Mouse (Mus musculus) hindbrain, embryonic 15.5 days (tissue): ENCODE measurements around the gene Rfwd3. TPM values are rescaled to one million over a fixed set of nuclear protein-coding genes. Genes with fewer than 3 reads are reported as not detected.
"Not testable (repeated sequence)": the region's sequence is repeated elsewhere in the genome, so short reads cannot be mapped to it uniquely, and the experiment has no call there.

ENCODE experiments used
- ATAC-seq: fragments of 200-750 bp; cut with Nextera tagmentation; 2 replicates; pipeline ENCODE4 v1.8.0; 2017; ENCODE audit warnings: low read depth, moderate number of reproducible peaks, moderate TSS enrichment; ENCODE audit not compliant: low FRiP score
- H3K27ac ChIP-seq: fragments of 300-500 bp; sonication (generic); replicated peaks from 2 replicates; pipeline ENCODE4 v1.5.1; 2015; ENCODE audit warnings: mild to moderate bottlenecking, inconsistent platforms
- H3K27me3 ChIP-seq: fragments of 300-500 bp; sonication (generic); 2 replicates; pipeline ENCODE4 v1.6.1; 2015; ENCODE audit warnings: control low read depth, inconsistent platforms
- H3K36me3 ChIP-seq: fragments of 300-500 bp; sonication (generic); 2 replicates; pipeline ENCODE4 v1.6.1; 2015; ENCODE audit warnings: control low read depth, inconsistent platforms
- H3K4me1 ChIP-seq: fragments of 300-500 bp; sonication (generic); replicated peaks from 2 replicates; pipeline ENCODE4 v1.6.1; 2015; ENCODE audit warnings: control low read depth, inconsistent platforms
- H3K4me2 ChIP-seq: fragments of 300-500 bp; sonication (generic); 2 replicates; pipeline ENCODE4 v1.6.1; 2015; ENCODE audit warnings: moderate library complexity, mild to moderate bottlenecking, inconsistent platforms
- H3K4me3 ChIP-seq: fragments of 300-500 bp; sonication (generic); 2 replicates; pipeline ENCODE4 v1.5.1; 2015; ENCODE audit warnings: mild to moderate bottlenecking, inconsistent platforms
- H3K9ac ChIP-seq: fragments of 300-500 bp; sonication (generic); 2 replicates; pipeline ENCODE4 v1.6.1; 2015; ENCODE audit warnings: inconsistent platforms
- H3K9me3 ChIP-seq: fragments of 300-500 bp; sonication (generic); 2 replicates; pipeline ENCODE4 v1.6.1; 2016; ENCODE audit warnings: control low read depth, inconsistent platforms
- WGBS: fragments of 180-500 bp; shearing (Covaris S2); methylation state at CpG from one replicate; pipeline ENCODE4 v1.1.7; 2015; 5-methylcytosine and 5-hydroxymethylcytosine counted together
- polyA plus RNA-seq: library from polyadenylated mRNA; unstranded; fragments of >200 nt; fragmentation: Nextera tagmentation; extraction: Ambion mirVana; gene quantifications from 2 replicates; pipeline ENCODE4 v1.2.1, GENCODE M21; 2015

Gene Rfwd3
- polyA plus RNA-seq, 1 experiment from 2014 or later, result 23.7 TPM

- H3K4me2 ChIP-seq, result no peak overlapping the region
- H3K27ac ChIP-seq, result no peak overlapping the region
- no peak overlapping the region for H3K9ac ChIP-seq
- WGBS, result 69% methylated on average over 2 of the region's 2 CpGs
- H3K4me1 ChIP-seq, result no peaks in the 10 kb centered on the region
- H3K36me3 ChIP-seq, result peaks cover 5% of the 10 kb centered on the region; the same call in 1 of the 2 replicates
- no peak overlapping the region for H3K4me3 ChIP-seq
- no peak for ATAC-seq
- no peaks in the 10 kb centered on the region for H3K27me3 ChIP-seq
- H3K9me3 ChIP-seq, result no peaks in the 10 kb centered on the region
Observed at GRCm38 (mm10) chr8:111268277-111268676, 31.7 kb downstream of the Rfwd3 start.

- H3K4me1 ChIP-seq, H3K36me3 ChIP-seq, H3K4me3 ChIP-seq, H3K27ac ChIP-seq, H3K9ac ChIP-seq, H3K4me2 ChIP-seq, H3K27me3 ChIP-seq, ATAC-seq, H3K9me3 ChIP-seq: not testable (repeated sequence)
- WGBS, result 76% methylated on average over 7 of the region's 7 CpGs
Observed at GRCm38 (mm10) chr8:111266161-111266560, 33.9 kb downstream of the Rfwd3 start.

GRCm38 (mm10) chr8:111264693-111265220 is 35.3 kb downstream of the Rfwd3 start:
- H3K27me3 ChIP-seq, result no peaks in the 10 kb centered on the region

GRCm38 (mm10) chr8:111261981-111262381 is 38.0 kb downstream of the Rfwd3 start:
- peaks cover 9% of the 10 kb centered on the region for H3K4me1 ChIP-seq
- H3K9me3 ChIP-seq, result no peaks in the 10 kb centered on the region
- H3K27me3 ChIP-seq, result no peaks in the 10 kb centered on the region
- H3K4me2 ChIP-seq, result no peak overlapping the region
- H3K4me3 ChIP-seq, result no peak overlapping the region
- WGBS, result 81% methylated on average over 4 of the region's 4 CpGs
- no peak overlapping the region for H3K9ac ChIP-seq
- no peak for ATAC-seq
- H3K36me3 ChIP-seq, result no peaks in the 10 kb centered on the region
- no peak overlapping the region for H3K27ac ChIP-seq

More at GRCm38 (mm10) chr8:111264693-111265220, 35.3 kb downstream of the Rfwd3 start:
- Histone ChIP-seq H3K4me2 (no peak overlapping the region), H3K4me3 (no peak overlapping the region), H3K9me3 (no peaks in the 10 kb centered on the region), H3K27ac (no peak overlapping the region), H3K9ac (no peak overlapping the region), H3K36me3 (no peaks in the 10 kb centered on the region), H3K4me1 (no peaks in the 10 kb centered on the region; the same call in 1 of the 2 replicates)
- no peak for ATAC-seq
- 73% methylated on average over 2 of the region's 2 CpGs for WGBS

- H3K4me1 ChIP-seq, result peaks cover 13% of the 10 kb centered on the region
- no peak overlapping the region for H3K27ac ChIP-seq
- no peak overlapping the region for H3K9ac ChIP-seq
- H3K36me3 ChIP-seq, result no peaks in the 10 kb centered on the region
- no peak overlapping the region for H3K4me3 ChIP-seq
- no peaks in the 10 kb centered on the region for H3K27me3 ChIP-seq
- H3K9me3 ChIP-seq, result no peaks in the 10 kb centered on the region
- 98% methylated on average over 5 of the region's 5 CpGs for WGBS
- no peak for ATAC-seq
- no peak overlapping the region for H3K4me2 ChIP-seq
Observed at GRCm38 (mm10) chr8:111260251-111260650, 39.8 kb downstream of the Rfwd3 start.

- Histone ChIP-seq H3K36me3 (no peaks in the 10 kb centered on the region), H3K27ac (peak overlapping the region; percentile 95), H3K4me2 (peak overlapping the region; percentile 62), H3K4me3 (peak overlapping the region; percentile 79), H3K4me1 (peaks cover 13% of the 10 kb centered on the region), H3K9me3 (no peaks in the 10 kb centered on the region), H3K27me3 (no peaks in the 10 kb centered on the region), H3K9ac (peak overlapping the region; percentile 89)
- 11% methylated on average over 13 of the region's 13 CpGs for WGBS
- ATAC-seq, result no peak; the same call in 1 of the 2 replicates
Observed at GRCm38 (mm10) chr8:111259408-111259741, 40.6 kb downstream of the Rfwd3 start.

GRCm38 (mm10) chr8:111258631-111259407 is 41.2 kb downstream of the Rfwd3 start, which contains the start of gene Glg1:
Gene Glg1 (minus strand): TSS chr8:111259216.
- H3K4me3 ChIP-seq, result peak within 1 kb of the TSS; percentile 79
- H3K4me2 ChIP-seq, result peak within 1 kb of the TSS; percentile 62
- H3K27ac ChIP-seq, result peak within 1 kb of the TSS; percentile 95
- H3K9me3 ChIP-seq, result no peaks in the 10 kb centered on the region
- peak within 1 kb of the TSS; percentile 89 for H3K9ac ChIP-seq
- H3K4me1 ChIP-seq, result peaks cover 13% of the 10 kb centered on the region
- WGBS, result under 1% methylated on average over 66 of the region's 76 CpGs
- H3K27me3 ChIP-seq, result no peaks in the 10 kb centered on the region
- peak; percentile 93 for ATAC-seq
- H3K36me3 ChIP-seq, result no peaks in the 10 kb centered on the region

- Histone ChIP-seq H3K36me3 (no peaks in the 10 kb centered on the region), H3K4me1 (peaks cover 13% of the 10 kb centered on the region), H3K4me3 (peak overlapping the region; percentile 79), H3K9me3 (no peaks in the 10 kb centered on the region), H3K27ac (peak overlapping the region; percentile 95), H3K9ac (peak overlapping the region; percentile 89), H3K4me2 (peak overlapping the region; percentile 62), H3K27me3 (no peaks in the 10 kb centered on the region)
- WGBS, result under 1% methylated on average over 23 of the region's 26 CpGs
- peak; percentile 70 for ATAC-seq
Observed at GRCm38 (mm10) chr8:111258010-111258630, 41.9 kb downstream of the Rfwd3 start.

- no peaks in the 10 kb centered on the region for H3K27me3 ChIP-seq
- H3K9me3 ChIP-seq, result no peaks in the 10 kb centered on the region
- H3K4me1 ChIP-seq, result peaks cover 10% of the 10 kb centered on the region
- H3K27ac ChIP-seq, result no peak overlapping the region
- H3K4me2 ChIP-seq, result no peak overlapping the region
- no peaks in the 10 kb centered on the region for H3K36me3 ChIP-seq
- H3K9ac ChIP-seq, result no peak overlapping the region
- WGBS, result 90% methylated on average over 4 of the region's 4 CpGs
- ATAC-seq, result no peak
- H3K4me3 ChIP-seq, result no peak overlapping the region
Observed at GRCm38 (mm10) chr8:111252487-111253112, 47.4 kb downstream of the Rfwd3 start.

- WGBS, result 76% methylated on average over 2 of the region's 2 CpGs
- no peak for ATAC-seq
- Histone ChIP-seq H3K9me3 (no peaks in the 10 kb centered on the region), H3K4me2 (no peak overlapping the region), H3K4me3 (no peak overlapping the region), H3K27ac (no peak overlapping the region), H3K36me3 (no peaks in the 10 kb centered on the region), H3K27me3 (no peaks in the 10 kb centered on the region), H3K4me1 (no peaks in the 10 kb centered on the region), H3K9ac (no peak overlapping the region)
Observed at GRCm38 (mm10) chr8:111250111-111250510, 49.9 kb downstream of the Rfwd3 start.

- no peak for ATAC-seq
- no peak overlapping the region for H3K4me2 ChIP-seq
- H3K4me3 ChIP-seq, result no peak overlapping the region
- no peak overlapping the region for H3K9ac ChIP-seq
- no peaks in the 10 kb centered on the region for H3K36me3 ChIP-seq
- H3K27me3 ChIP-seq, result no peaks in the 10 kb centered on the region
- H3K27ac ChIP-seq, result no peak overlapping the region
- H3K9me3 ChIP-seq, result no peaks in the 10 kb centered on the region
- H3K4me1 ChIP-seq, result no peaks in the 10 kb centered on the region
Observed at GRCm38 (mm10) chr8:111248136-111248535, 51.9 kb downstream of the Rfwd3 start.

GRCm38 (mm10) chr8:111246864-111247263 is 53.2 kb downstream of the Rfwd3 start:
- WGBS, result 97% methylated on average over 1 of the region's 1 CpGs
- not testable (repeated sequence) for H3K9ac ChIP-seq, H3K4me1 ChIP-seq, H3K27me3 ChIP-seq, ATAC-seq, H3K4me2 ChIP-seq, H3K36me3 ChIP-seq, H3K9me3 ChIP-seq, H3K4me3 ChIP-seq, H3K27ac ChIP-seq
